Mouse (Mus musculus) erythroblast, embryonic 14.5 days (primary cell): ENCODE data around the gene Lins1.

ENCODE experiments used
- GATA1 ChIP-seq: IDR thresholded peaks from 2 replicates; pipeline ENCODE4 v1.6.1; 2012; ENCODE audit warnings: low read length, inconsistent platforms, mixed read lengths
- TAL1 ChIP-seq: IDR thresholded peaks from 3 replicates; pipeline ENCODE4 v1.6.1; 2012; ENCODE audit warnings: low read length, inconsistent platforms, mixed read lengths

DNA sequence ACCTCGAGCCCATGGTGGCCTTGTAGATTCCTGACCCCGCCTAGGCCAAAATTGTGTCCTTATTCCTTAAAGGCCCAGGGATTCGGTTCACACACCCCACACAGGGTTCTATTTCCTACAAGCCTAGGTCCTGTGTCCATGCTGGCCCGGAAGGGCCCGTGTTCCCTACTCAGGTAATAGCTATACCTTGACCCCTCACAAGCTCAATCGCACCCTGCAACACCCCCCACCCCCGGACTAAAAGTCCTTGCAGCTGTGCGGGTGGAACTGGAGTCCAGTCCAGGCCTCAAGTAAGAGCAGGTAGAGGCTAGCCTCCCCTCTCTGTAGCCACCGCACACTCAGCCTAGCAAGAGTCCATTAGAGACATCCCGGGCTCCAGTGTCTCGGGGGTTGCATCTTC, 44.2 kb downstream of the Lins1 start:
- TF ChIP-seq GATA1 (no peak), TAL1 (no peak)
